Mouse (Mus musculus) c-Kit-positive CD71-positive TER-119-negative erythroid progenitor cells, embryonic 14.5 days (primary cell): ENCODE data around the gene Lancl3.

Source experiments
- DNase-seq: peaks from one replicate; pipeline ENCODE4 v3.0.0-alpha.2; 2013; ENCODE audit warnings: low read depth

The Lancl3 gene

DNA sequence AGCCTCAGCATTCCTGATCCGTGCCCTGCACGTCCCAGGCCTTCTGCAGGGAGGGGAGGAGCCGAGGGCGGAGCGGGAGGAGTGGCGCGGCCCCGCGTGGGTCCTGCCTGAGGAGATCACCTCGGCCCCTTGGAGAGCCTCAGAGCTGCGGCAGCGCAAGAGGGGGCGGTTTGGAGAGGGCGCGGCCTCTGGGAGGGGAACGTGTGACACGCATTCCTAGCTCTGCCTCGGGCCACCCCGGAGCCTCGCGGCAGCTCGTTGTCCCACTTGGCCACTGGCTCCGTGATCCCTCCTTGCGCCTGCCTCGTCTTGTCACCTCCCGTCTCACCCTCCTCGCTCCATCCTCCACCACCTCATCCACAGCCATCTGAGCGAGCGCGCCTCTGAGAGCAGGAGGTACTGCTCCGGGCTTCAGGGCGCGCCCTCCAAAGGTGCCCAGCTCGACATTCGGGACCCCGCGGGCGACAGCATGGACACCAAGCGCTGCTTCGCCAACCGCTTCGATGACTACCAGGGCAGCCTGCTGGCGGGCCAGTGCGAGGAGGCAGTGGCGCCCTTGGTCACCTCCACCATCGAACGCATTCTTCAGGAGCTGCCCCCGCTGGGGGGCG is at the start of gene Lancl3:
Lancl3 (plus strand) TSS at position 142 of the 611 bp plus-strand sequence.
- no peak for DNase-seq

GRCm38 (mm10) chrX:9179011-9179410 is 20.7 kb upstream of the Lancl3 start:
- DNase-seq: no peak

DNA sequence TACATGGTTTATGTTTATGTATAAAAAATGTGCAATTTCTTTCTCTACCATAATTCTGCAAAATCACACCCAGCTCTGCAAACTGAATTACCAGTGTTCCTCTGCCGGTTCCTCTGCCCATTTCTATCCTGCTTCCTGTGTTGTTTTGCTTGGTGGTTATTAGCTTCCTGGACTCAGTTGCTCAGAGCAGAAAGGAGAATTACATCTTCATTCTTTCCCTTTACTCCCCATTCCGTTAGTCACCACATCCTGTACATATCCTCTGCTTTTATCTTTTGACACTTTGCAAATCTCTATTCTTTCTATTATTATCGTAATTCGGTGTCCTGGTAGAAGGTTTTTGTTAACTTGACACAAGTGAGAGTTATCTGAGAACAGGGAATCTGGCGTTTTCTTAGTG is 18.1 kb upstream of the Lancl3 start:
- DNase-seq: no peak

DNA sequence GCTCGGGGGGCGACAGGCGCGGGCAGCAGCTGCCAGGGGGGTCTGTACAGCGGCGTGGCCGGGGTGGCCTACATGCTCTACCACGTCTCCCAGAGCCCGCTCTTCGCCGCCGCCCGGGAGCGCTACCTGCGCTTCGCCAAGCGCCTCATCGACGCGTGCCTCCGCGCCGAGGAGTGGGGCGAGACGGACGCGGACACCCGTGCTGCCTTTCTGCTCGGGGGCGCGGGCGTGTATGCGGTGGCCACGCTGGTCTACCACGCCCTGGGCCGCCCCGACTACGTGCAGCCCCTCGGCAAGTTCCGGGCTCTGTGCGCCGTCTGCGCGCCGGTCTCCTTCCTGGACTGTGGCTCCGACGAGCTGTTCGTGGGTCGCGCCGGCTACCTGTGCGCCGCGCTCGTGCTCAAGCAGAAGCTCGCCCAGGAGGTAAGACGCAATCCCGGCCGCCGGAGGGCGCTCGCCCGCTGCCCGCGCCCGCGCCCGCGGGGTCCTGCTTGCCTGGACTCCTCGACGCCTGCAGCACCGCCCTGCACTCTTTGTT is 747 bp downstream of the Lancl3 start:
- DNase-seq: no peak

- no peak for DNase-seq
Observed at GRCm38 (mm10) chrX:9201954-9202353, 2.3 kb downstream of the Lancl3 start.

GRCm38 (mm10) chrX:9202781-9203405 is 3.2 kb downstream of the Lancl3 start:
- no peak for DNase-seq

DNA sequence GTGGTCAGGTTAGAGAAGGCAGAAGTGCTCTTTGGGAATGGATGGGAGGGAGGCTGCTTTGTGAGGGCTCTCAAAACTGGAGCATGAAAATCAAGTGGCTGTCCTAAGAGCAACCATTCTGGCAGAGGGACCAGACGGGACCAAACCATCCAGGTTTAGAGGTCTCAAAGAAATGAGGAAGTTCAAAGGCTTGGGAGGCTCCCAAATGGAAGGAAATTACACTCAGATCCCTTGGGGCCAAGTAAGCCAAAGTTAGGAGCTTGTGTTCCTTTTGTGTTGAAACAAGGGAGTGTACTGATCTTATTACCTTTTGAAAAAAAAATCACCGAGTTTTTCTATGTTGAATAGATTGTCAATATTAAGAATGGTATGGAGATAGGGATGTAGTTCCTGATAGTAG is 5.4 kb downstream of the Lancl3 start:
- no peak for DNase-seq

GRCm38 (mm10) chrX:9216244-9216643 is 16.5 kb downstream of the Lancl3 start:
- DNase-seq: peak; percentile 32

GRCm38 (mm10) chrX:9219570-9219969 is 19.9 kb downstream of the Lancl3 start:
- no peak for DNase-seq

- DNase-seq: peak; percentile 40
Observed at GRCm38 (mm10) chrX:9221206-9221605, 21.5 kb downstream of the Lancl3 start.

GRCm38 (mm10) chrX:9221736-9222135 is 22.0 kb downstream of the Lancl3 start:
- no peak for DNase-seq

DNA sequence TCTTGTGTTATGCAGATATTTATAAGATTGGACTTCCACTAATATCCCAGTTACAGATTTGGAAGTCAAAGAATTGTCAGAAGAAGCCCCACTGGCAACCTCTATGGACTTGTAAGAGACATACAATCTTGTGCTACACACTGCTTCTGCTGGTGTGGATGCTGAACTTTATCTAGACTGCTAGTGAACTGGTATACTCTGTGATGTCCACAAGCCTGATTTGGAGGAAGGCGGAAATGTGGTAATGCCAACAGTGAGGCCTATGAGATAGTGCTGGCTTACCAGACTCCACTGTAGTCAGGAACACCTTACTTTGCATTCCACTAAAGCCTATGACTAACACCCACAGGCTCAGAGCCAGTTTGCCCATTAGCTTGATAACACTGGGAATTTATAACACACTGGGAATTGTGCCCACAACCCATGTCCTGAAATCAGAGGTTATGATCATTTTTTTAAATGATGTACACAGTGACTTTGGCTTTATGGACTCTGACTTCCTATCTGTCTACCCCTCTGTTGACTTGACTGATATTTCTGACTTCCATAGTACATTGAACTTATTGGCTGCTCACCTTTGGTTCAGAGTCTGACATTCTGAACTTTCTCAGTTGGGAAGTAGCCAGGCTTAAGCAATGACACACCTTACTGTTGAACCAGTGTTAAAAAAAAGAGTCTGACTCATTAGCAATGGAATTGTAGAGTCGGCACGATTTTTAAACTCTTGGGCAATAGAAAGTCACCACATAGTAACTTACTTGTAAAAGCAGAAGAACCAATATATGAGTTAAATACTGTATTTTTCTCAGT is 22.9 kb downstream of the Lancl3 start:
- no peak for DNase-seq

DNA sequence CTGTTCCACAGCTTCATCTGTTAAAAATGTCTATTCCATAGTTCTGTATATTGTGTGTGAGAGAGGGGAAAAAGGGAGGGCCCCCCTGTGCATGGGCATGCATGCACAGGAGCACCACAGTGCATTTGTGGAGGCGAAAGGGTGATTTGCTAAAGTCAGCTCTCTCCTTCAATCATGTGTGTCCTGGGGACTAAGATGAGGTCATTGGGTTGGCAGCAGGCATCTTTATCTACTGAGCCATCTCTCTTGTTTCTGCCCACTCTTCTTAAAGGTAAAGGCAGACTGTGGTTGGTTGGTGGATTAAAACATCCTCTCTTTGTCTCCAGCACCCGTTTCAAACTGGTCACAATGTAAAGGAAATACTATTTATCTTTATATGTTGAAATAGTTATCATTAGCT is 27.4 kb downstream of the Lancl3 start:
- DNase-seq: no peak

DNA sequence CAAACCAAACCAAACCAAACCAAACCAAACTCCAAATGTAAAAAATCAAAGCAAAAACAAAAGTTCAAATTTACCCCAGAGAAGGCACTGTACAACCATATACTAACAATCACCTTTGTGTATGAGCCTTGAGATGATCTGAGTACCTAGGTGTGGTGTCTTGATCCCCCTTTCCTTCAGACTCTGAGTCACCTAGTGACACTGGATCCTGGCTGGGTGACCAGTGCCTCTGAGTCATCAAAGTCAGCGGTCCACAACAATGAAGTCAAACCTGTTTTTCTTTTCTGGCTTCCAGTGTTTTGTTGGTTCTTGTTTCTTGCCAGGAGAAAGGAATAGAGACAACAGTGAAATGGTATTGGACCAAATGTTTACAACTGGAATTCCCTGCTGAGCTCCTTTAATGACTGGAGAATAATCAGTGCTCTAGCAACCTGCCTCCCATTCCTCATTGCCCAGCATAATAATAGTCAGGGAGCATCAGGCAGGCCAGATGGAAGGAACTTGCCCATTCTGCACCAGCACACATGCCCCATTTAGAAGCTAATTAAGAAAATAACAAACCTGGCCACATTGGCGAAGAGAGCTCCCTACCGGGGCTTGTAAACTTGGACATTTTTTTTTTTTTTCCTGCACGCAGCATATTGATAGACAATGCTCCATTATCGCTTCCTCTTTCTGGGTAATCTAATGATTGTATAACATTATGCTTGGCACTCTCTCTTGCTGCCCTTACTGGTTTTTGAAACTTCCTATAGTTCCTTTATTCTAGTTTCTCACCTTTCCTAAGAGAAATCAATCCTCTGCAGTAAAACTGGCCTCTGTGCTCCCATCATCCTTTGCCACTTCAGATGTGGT is 41.3 kb downstream of the Lancl3 start:
- no peak for DNase-seq

DNA sequence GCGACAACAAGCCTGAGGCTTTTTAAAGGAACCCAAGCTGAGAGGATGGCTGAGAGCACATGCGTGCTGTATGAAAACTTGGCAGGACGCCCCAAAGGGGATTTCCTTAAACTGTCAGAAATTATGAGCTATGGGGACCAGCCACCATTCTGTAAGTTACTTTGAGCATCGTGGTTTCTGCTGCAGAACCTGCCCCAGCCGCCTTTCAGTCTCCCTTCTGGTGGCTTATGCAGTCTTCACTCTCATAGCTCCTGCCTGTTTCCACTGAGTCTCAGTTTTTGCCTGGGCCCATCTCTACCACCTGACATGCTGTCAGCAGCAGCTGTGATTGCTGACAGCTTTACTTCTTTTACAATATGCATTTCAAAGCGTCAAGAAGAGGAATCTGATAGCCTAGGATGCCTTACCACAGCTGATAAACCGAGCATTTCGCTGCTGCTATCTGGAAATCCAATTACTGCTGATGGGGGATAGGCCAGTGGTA is 43.7 kb downstream of the Lancl3 start:
- DNase-seq: no peak

DNA sequence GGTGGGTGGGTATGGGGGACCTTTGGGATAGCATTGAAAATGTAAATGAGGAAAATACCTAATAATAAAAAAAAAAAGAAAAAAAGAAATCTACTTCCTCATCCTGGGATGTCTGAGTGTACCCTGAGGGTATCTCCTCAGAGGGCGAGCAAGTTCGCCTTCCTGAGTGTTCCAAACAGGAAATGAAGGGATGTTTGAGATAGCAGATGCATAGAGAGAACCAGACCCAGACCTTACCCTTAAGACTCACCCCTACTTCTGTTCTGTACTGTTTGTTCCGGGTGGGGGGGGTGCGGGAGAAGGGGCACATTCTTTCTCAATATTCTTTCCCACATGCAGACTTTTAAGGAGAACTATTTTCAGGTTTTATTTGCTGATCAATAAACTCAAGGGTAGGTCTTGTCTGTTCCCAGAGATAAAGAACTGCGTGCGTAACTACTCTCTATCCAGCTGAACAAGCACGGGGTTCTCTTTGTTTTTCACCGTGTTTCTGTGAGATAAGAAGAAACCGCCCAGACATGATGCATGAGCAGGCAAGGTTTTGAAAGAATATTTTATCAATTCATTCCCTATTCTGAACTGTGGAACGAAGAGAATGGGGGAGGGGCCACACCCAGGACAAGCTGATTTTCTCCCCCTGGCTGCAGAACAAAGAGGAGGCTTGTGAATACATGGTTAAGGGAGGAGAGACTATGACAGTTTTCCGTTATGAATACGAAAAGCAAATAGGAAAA is 45.1 kb downstream of the Lancl3 start:
- peak; percentile 71 for DNase-seq

GRCm38 (mm10) chrX:9248911-9249310 is 49.2 kb downstream of the Lancl3 start:
- no peak for DNase-seq

DNA sequence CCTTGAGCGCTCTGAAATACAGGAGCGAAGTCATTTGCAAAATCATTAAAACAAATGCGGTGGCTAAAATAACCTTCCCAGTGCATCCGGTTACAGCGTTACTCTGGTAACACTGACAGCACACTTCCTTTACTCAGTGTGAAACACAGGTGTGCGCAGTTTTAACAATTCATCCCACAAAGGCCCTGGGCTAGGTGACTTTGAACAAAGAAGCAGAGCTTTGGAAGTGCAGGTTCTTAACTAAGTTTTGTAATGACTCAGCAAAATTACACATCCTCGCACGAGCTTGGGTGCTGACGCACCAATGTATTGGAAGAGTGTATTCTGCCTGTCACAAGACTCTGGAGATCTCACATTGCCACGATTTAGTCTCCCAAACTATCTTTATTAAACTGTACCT is 54.3 kb downstream of the Lancl3 start:
- no peak for DNase-seq

DNA sequence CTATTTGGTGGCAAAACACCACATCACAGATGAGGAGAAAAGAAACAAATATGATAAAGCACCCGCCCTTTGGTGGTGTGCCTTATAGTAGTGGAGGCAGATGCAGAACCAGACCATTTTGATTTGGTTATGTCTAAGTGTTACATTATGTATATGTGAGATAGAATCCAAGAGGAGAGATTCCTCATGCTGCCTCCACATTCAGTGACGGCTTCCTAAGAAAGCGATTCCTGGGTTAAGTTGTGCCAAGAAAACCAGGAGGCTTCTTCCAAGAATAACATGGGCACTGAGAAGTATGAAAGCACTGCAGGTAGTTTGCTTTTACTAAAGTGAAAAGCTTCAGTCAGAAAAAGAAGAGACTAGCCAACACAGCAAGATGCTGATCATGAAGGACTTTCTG is 55.2 kb downstream of the Lancl3 start:
- no peak for DNase-seq

GRCm38 (mm10) chrX:9256766-9257165 is 57.1 kb downstream of the Lancl3 start, which contains the start of gene Gm14862:
Gene Gm14862, minus strand, starts transcription at chrX:9256899.
- no peak for DNase-seq

GRCm38 (mm10) chrX:9257831-9258230 is 58.1 kb downstream of the Lancl3 start:
- DNase-seq: no peak
